Mouse (Mus musculus) C2C12 (cell line): ENCODE results near the gene AI481877. TPM values are rescaled to one million over a fixed set of nuclear protein-coding genes. Genes with fewer than 3 reads are reported as not detected.

Experiments
- H3K27me3 ChIP-seq: one replicate; pipeline ENCODE4 v1.6.1; 2011; ENCODE audit not compliant: control insufficient read depth, insufficient read depth, insufficient read length
- H3K36me3 ChIP-seq: one replicate; pipeline ENCODE4 v1.6.1; 2011; ENCODE audit not compliant: control insufficient read depth, insufficient read depth
- H3K4me3 ChIP-seq: one replicate; pipeline ENCODE4 v1.5.1; 2011; ENCODE audit warnings: mild to moderate bottlenecking, control low read depth; ENCODE audit not compliant: poor library complexity, insufficient read depth, severe bottlenecking
- H3K79me2 ChIP-seq: one replicate; pipeline ENCODE4 v1.6.1; 2011; ENCODE audit not compliant: control insufficient read depth, insufficient read depth
- H3K79me3 ChIP-seq: one replicate; pipeline ENCODE4 v1.6.1; 2011; ENCODE audit warnings: low read depth, control low read depth
- H3ac ChIP-seq: one replicate; pipeline ENCODE3; 2011; ENCODE audit warnings: low read depth; ENCODE audit not compliant: control insufficient read depth, insufficient read length
- CEBPB ChIP-seq: IDR thresholded peaks from one replicate; pipeline ENCODE4 v1.6.1; 2011; ENCODE audit warnings: low read depth, mild to moderate bottlenecking, control low read depth, moderate library complexity
- CTCF ChIP-seq: IDR thresholded peaks from one replicate; pipeline ENCODE4 v1.5.1; 2011; ENCODE audit not compliant: control insufficient read depth, insufficient read depth, insufficient read length
- FOSL1 ChIP-seq: IDR thresholded peaks from one replicate; pipeline ENCODE4 v1.8.0; 2011; ENCODE audit warnings: mild to moderate bottlenecking, low read length; ENCODE audit not compliant: poor library complexity, insufficient read depth, severe bottlenecking
- MAX ChIP-seq: IDR thresholded peaks from one replicate; pipeline ENCODE4 v1.6.1; 2011; ENCODE audit warnings: mild to moderate bottlenecking, control low read depth
- MYOD1 ChIP-seq: IDR thresholded peaks from one replicate; pipeline ENCODE4 v1.6.1; 2011; ENCODE audit warnings: low read depth; ENCODE audit not compliant: control insufficient read depth, insufficient read length
- MYOG ChIP-seq: IDR thresholded peaks from one replicate; pipeline ENCODE4 v1.6.1; 2011; ENCODE audit not compliant: control insufficient read depth, insufficient read length; ENCODE audit errors: extremely low read depth
- USF1 ChIP-seq: IDR thresholded peaks from one replicate; pipeline ENCODE4 v1.6.1; 2011; ENCODE audit warnings: low read depth, mild to moderate bottlenecking, control low read depth, moderate library complexity
- polyA plus RNA-seq: library from polyadenylated mRNA; unstranded; fragments of >200 nt; fragmentation: generic; extraction: Trizol; gene quantifications from one replicate; pipeline ENCODE4 v1.2.1, GENCODE M21; 2012; ENCODE audit warnings: missing spikeins

AI481877 gene
- polyA plus RNA-seq, 1 experiment: not detected

- Histone ChIP-seq H3ac (no peak overlapping the region), H3K79me3 (no peaks in the 10 kb centered on the region), H3K36me3 (no peaks in the 10 kb centered on the region), H3K4me3 (no peak overlapping the region), H3K27me3 (no peaks in the 10 kb centered on the region), H3K79me2 (no peaks in the 10 kb centered on the region)
- TF ChIP-seq MAX: no peak
- no peak for TF ChIP-seq USF1
- TF ChIP-seq CEBPB: no peak
- no peak for TF ChIP-seq FOSL1
- TF ChIP-seq MYOG: no peak
- TF ChIP-seq MYOD1: no peak
- no peak for TF ChIP-seq CTCF
These were observed 13.2 kb upstream of the AI481877 start for GRCm38 (mm10) chr4:59151953-59152352.

DNA sequence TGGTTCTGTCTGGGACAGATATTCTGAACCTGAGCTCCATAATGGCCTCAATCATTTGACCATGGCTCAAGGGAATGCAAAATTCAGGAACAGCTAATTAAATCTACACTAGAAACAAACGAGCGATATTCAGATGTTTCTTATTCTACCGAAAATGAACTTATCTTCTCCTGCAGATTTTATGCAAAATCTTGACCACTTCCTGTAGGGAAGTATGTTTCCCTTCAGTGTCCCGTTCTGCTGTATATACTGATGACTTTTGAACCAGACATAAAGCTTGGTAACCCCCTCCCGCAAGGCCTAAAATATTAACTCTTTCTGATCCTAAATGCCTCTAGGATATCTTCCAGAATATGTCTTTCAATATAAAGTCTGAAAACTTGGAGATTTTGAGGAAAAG, 12.1 kb upstream of the AI481877 start:
- TF ChIP-seq CTCF (no peak), CEBPB (no peak), MAX (no peak), MYOD1 (no peak), FOSL1 (no peak), USF1 (no peak), MYOG (no peak)
- H3K27me3 ChIP-seq: no peaks in the 10 kb centered on the region
- no peak overlapping the region for H3K4me3 ChIP-seq
- no peaks in the 10 kb centered on the region for H3K36me3 ChIP-seq
- no peaks in the 10 kb centered on the region for H3K79me3 ChIP-seq
- no peak overlapping the region for H3ac ChIP-seq
- no peaks in the 10 kb centered on the region for H3K79me2 ChIP-seq

DNA sequence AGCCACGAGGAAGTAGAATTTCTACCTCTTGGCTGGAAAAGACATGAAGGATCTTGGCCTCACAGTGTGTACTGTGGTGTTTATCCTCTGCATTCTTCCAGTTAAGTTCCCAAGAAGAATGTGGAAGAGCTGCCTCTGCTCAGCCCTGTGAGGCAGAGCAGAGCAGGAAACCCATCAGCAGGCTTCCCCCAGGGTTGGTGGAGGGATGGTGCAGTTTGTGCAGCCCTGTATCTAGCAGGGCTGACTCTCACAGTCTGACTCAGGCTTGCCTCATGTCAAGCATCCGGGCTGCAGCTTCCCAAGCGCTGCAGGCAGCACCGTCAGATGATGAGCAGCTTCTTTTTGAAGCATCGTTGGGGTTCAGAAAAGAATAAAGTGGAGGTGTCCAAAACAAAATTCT, 10.3 kb upstream of the AI481877 start:
- H3K79me3 ChIP-seq: no peaks in the 10 kb centered on the region
- H3K36me3 ChIP-seq: no peaks in the 10 kb centered on the region
- TF ChIP-seq CEBPB: no peak
- TF ChIP-seq CTCF: no peak
- no peak for TF ChIP-seq USF1
- TF ChIP-seq MAX: no peak
- no peak for TF ChIP-seq MYOD1
- TF ChIP-seq MYOG: no peak
- no peak for TF ChIP-seq FOSL1
- no peaks in the 10 kb centered on the region for H3K27me3 ChIP-seq
- no peak overlapping the region for H3K4me3 ChIP-seq
- H3K79me2 ChIP-seq: no peaks in the 10 kb centered on the region
- H3ac ChIP-seq: peak overlapping the region; percentile 1

- H3ac ChIP-seq: no peak overlapping the region
- H3K4me3 ChIP-seq: no peak overlapping the region
- TF ChIP-seq USF1: no peak
- TF ChIP-seq CEBPB: no peak
- no peak for TF ChIP-seq FOSL1
- no peak for TF ChIP-seq MAX
- no peak for TF ChIP-seq CTCF
- no peak for TF ChIP-seq MYOG
- TF ChIP-seq MYOD1: no peak
- no peaks in the 10 kb centered on the region for H3K27me3 ChIP-seq
- H3K36me3 ChIP-seq: no peaks in the 10 kb centered on the region
- no peaks in the 10 kb centered on the region for H3K79me2 ChIP-seq
- no peaks in the 10 kb centered on the region for H3K79me3 ChIP-seq
These were observed 9.8 kb downstream of the AI481877 start for GRCm38 (mm10) chr4:59128935-59129334.

DNA sequence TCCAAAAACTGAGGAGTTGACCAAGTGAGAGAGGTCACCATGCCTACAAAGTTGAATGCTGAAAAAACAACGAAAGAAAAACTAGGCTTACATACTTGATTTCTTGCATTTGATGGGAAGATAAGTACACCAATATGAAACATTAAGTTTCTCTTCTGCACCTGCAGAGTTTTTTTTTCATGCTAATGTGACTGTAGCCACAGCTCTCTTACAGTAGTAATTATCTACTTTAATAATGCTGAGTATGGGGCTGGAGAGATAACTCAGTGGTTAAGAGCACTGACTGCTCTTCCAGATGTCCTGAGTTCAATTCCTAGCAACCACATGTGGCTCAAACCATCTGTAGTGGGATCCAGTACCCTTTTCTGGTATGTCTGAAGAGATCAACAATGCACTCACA, 13.7 kb downstream of the AI481877 start:
- no peaks in the 10 kb centered on the region for H3K79me3 ChIP-seq
- H3K4me3 ChIP-seq: no peak overlapping the region
- H3K79me2 ChIP-seq: no peaks in the 10 kb centered on the region
- no peak overlapping the region for H3ac ChIP-seq
- no peaks in the 10 kb centered on the region for H3K27me3 ChIP-seq
- TF ChIP-seq CEBPB (no peak), CTCF (no peak), MYOD1 (no peak), FOSL1 (no peak), MAX (no peak), MYOG (no peak), USF1 (no peak)
- H3K36me3 ChIP-seq: no peaks in the 10 kb centered on the region

- no peak for TF ChIP-seq CTCF
- TF ChIP-seq FOSL1: no peak
- TF ChIP-seq CEBPB: no peak
- no peak for TF ChIP-seq MAX
- TF ChIP-seq MYOG: no peak
- TF ChIP-seq USF1: no peak
- TF ChIP-seq MYOD1: no peak
- H3K79me2 ChIP-seq: no peaks in the 10 kb centered on the region
- no peaks in the 10 kb centered on the region for H3K27me3 ChIP-seq
- no peaks in the 10 kb centered on the region for H3K36me3 ChIP-seq
- no peak overlapping the region for H3ac ChIP-seq
- no peaks in the 10 kb centered on the region for H3K79me3 ChIP-seq
- H3K4me3 ChIP-seq: no peak overlapping the region
These were observed 15.2 kb downstream of the AI481877 start for GRCm38 (mm10) chr4:59123557-59123956.
